Mouse (Mus musculus): ENCODE measurements around the gene Bub3. TPM values are rescaled to one million over a fixed set of nuclear protein-coding genes. Genes with fewer than 3 reads are reported as not detected.

Gene Bub3
- polyA plus RNA-seq, 1 experiment from 2014 or later, result 188 TPM

DNA sequence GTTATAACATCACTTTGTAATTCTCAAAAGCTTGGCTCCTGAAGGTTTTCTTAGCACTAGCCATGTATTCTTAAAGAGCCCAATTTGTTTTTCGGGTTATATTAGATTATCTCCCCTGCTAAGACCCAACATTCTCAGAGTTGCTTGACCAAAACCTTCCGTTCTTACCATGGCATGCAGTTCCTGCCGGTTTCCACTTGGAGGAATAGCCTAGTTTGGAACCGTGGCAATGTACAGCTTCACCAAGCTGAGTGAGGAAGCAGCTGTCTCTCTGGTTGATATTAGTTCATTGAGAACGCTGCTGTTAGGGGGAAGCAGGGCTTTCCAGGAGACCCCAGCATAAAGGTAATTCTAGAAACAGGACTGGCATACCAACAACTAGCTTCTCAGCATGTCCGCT lies 15.2 kb downstream of the Bub3 start:
- no peak overlapping the region for H3K27ac ChIP-seq
- ATAC-seq, result no peak
- WGBS, result 78% methylated on average over 6 of the region's 6 CpGs

DNA sequence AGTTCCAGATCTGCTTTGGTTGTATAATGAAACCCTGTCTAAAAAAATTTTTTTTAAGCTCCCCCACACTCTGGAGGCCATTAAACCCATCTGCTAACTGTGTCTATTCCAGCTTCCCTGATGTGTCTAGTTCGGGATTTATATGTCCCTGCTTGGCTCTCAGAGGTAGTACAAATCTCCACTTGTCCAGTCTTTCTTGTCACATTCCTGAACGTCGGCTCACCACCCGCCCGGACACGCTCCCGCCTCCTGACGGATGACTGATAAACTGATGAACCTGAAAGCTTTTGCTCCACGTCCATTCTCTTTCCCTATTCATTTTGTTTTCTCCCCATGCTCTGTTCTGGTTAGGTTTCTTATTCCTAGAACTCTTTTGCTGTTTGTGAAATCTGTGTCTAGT lies 22.2 kb downstream of the Bub3 start:
- Histone ChIP-seq H3K4me1 (replicated peaks) (no peaks in the 10 kb centered on the region), H3K9ac (no peak overlapping the region), H3K36me3 (no peaks in the 10 kb centered on the region), H3K9me3 (no peaks in the 10 kb centered on the region), H3K4me3 (replicated peaks) (no peak overlapping the region), H3K4me2 (replicated peaks) (no peak overlapping the region), H3K27me3 (replicated peaks) (no peaks in the 10 kb centered on the region), H3K27ac (no peak overlapping the region)
- no peak for ATAC-seq
- 44% methylated on average over 9 of the region's 9 CpGs for WGBS

More for the DNA sequence above, 15.2 kb downstream of the Bub3 start:
- Histone ChIP-seq H3K9ac (no peak overlapping the region), H3K27me3 (replicated peaks) (no peaks in the 10 kb centered on the region), H3K36me3 (peaks cover 17% of the 10 kb centered on the region), H3K9me3 (no peaks in the 10 kb centered on the region), H3K4me2 (replicated peaks) (no peak overlapping the region), H3K4me3 (replicated peaks) (no peak overlapping the region), H3K4me1 (replicated peaks) (no peaks in the 10 kb centered on the region)

DNA sequence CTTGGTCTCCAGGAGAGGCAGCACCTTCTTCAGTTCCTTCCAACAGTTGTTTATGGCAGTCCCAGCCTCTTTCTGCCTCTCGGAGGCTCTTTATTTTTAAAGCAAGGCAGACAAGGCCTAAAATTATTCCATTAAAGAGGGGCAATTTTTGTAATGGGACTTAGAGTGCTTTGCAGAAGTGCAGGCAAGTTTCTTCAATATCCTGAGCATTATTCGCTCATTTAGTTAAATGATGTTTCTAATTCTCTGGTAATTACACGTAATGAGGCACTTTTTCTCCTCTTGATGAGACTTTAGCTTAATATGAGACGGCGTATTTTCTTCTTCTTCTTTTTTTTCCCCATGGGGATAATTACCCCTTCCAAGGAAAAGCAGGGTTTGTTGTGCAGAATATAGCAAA lies 25.5 kb downstream of the Bub3 start:
- WGBS, result 83% methylated on average over 5 of the region's 5 CpGs
- H3K9ac ChIP-seq, result no peak overlapping the region

DNA sequence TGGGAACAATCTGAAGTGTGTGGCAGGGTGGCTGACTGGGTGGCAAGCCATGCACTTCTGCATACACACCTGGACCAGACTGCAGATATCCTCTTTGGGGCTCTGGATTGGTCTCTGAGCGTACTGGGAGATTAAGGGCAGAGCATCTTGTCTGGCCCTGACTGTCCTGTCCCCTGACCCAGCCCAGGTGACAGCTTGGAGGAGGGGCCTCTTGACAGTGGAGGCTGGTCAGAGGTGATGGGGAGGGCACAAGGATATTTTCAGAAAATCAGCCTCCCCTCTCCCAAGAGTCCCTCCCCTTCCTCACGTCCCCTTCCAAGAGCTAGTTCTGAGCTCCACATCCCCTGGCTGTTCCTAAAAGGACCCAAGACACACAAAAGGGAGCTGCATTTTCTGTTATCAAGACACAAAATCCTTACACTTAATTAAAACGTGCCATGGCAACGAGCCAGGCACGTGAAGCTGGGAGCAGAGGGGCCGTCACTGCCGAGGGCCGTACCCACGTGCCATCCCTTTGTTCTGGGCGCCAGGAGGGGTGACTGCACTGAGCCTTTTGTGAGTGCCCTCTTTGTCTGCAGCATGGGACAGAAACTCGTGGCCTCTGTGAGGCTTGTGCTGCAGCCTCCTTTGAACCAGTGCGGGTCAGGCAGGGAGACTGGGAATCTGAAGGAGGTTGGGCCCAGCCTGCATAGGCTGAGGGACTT lies 37.9 kb downstream of the Bub3 start:
- H3K4me1 ChIP-seq (replicated peaks), result no peaks in the 10 kb centered on the region
- H3K36me3 ChIP-seq, result no peaks in the 10 kb centered on the region
- no peak overlapping the region for H3K27ac ChIP-seq
- 19% methylated on average over 12 of the region's 12 CpGs for WGBS
- no peaks in the 10 kb centered on the region for H3K27me3 ChIP-seq (replicated peaks)
- ATAC-seq, result no peak
- no peak overlapping the region for H3K9ac ChIP-seq
- no peak overlapping the region for H3K4me2 ChIP-seq (replicated peaks)
- H3K4me3 ChIP-seq (replicated peaks), result no peak overlapping the region
- no peaks in the 10 kb centered on the region for H3K9me3 ChIP-seq

More for the DNA sequence above, 25.5 kb downstream of the Bub3 start:
- no peak for ATAC-seq
- Histone ChIP-seq H3K27me3 (replicated peaks) (no peaks in the 10 kb centered on the region), H3K4me3 (replicated peaks) (no peak overlapping the region), H3K4me1 (replicated peaks) (no peaks in the 10 kb centered on the region), H3K36me3 (no peaks in the 10 kb centered on the region), H3K27ac (no peak overlapping the region), H3K4me2 (replicated peaks) (no peak overlapping the region), H3K9me3 (no peaks in the 10 kb centered on the region)

DNA sequence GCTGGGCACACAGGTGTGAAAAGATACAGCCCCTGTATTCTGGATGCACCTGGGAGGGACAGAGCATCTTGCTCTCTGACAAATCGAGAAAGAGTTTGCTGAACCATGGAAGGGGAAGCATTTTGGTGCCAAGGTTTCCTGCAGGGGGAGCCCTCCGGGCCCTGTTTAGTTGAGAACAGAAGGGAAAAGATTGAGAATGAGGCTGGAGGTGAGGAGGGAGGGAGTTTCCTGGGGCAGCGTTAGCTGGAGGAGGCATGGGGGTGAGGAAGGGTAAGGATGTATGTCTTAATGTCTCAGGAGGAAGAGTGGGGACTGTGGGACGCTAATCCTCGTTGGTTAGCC lies 38.4 kb downstream of the Bub3 start:
- Histone ChIP-seq H3K9ac (no peak overlapping the region), H3K27me3 (replicated peaks) (no peaks in the 10 kb centered on the region), H3K36me3 (no peaks in the 10 kb centered on the region), H3K9me3 (no peaks in the 10 kb centered on the region), H3K4me3 (replicated peaks) (no peak overlapping the region), H3K27ac (no peak overlapping the region), H3K4me2 (replicated peaks) (no peak overlapping the region), H3K4me1 (replicated peaks) (no peaks in the 10 kb centered on the region)
- 9% methylated on average over 5 of the region's 5 CpGs for WGBS
- ATAC-seq, result no peak

DNA sequence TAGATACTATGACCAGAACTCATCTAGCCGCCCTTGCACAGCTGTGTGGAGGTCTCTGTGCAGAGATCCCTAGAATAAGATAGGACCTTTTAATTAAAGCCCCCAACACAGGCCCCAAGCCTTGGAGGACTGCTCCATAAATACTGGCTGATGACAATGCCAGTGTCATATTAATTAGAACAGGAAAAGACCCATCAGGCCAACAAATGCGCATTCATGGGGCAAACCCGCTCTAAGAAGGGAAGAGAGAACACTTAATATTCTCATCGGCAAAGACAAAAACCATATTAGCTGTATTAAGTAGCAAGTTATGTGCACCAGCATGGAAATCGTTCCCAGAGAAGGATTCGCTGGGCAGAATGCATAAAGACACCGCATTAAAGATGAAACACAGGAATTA lies 42.1 kb downstream of the Bub3 start:
- no peaks in the 10 kb centered on the region for H3K36me3 ChIP-seq
- no peak overlapping the region for H3K27ac ChIP-seq
- no peak for ATAC-seq
- H3K9me3 ChIP-seq, result no peaks in the 10 kb centered on the region
- no peak overlapping the region for H3K4me2 ChIP-seq (replicated peaks)
- no peak overlapping the region for H3K9ac ChIP-seq
- H3K27me3 ChIP-seq (replicated peaks), result no peaks in the 10 kb centered on the region
- no peaks in the 10 kb centered on the region for H3K4me1 ChIP-seq (replicated peaks)
- no peak overlapping the region for H3K4me3 ChIP-seq (replicated peaks)
- WGBS, result 80% methylated on average over 7 of the region's 7 CpGs

DNA sequence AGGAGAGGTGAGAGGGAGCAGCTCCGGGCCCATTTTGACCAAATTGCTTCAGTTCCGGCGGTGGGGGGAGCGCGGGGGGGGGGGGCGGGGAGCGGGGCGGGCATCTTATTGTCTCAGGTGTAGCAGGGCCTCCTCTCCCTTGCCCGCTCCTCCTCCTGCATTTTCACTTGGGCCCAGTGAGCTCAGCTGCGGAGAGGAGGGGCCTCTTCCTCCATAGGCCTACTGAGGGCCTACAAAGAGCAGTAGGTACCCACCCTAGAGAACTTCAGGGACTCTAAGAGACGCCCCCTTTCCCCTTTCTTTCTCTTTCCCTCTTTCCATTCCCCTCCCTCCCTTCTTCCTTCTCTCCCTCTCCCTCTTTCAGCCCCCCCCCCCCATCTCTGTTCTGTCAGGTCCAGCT lies 43.2 kb downstream of the Bub3 start:
- Histone ChIP-seq H3K4me3 (replicated peaks) (no peak overlapping the region), H3K36me3 (no peaks in the 10 kb centered on the region), H3K9ac (no peak overlapping the region), H3K4me1 (replicated peaks) (no peaks in the 10 kb centered on the region), H3K27me3 (replicated peaks) (no peaks in the 10 kb centered on the region), H3K9me3 (no peaks in the 10 kb centered on the region), H3K27ac (no peak overlapping the region), H3K4me2 (replicated peaks) (no peak overlapping the region)
- no peak for ATAC-seq
- 9% methylated on average over 11 of the region's 11 CpGs for WGBS

DNA sequence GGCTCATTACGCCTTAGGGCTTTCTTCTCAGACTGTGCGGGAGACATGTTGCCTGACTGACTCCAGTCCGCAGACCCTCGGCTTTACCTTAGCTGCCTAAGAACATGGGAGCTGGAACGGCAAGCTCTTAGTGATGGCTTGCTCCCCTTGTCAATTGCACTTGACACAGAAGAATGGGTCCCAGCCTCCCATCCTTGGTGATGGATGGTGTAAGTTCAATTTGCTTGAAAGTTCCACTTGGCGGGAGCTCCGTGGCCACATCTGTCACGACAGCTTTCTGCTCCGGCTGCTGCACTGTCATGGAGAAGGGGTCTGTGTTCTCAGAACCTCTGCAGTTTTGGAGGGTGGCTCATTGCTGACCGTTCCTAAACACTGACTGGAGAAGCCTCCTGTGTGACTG lies 44.9 kb downstream of the Bub3 start:
- Histone ChIP-seq H3K4me3 (replicated peaks) (no peak overlapping the region), H3K9me3 (no peaks in the 10 kb centered on the region), H3K27ac (no peak overlapping the region), H3K9ac (no peak overlapping the region), H3K4me1 (replicated peaks) (no peaks in the 10 kb centered on the region), H3K27me3 (replicated peaks) (no peaks in the 10 kb centered on the region), H3K36me3 (no peaks in the 10 kb centered on the region), H3K4me2 (replicated peaks) (no peak overlapping the region)
- 87% methylated on average over 10 of the region's 10 CpGs for WGBS
- ATAC-seq, result no peak

DNA sequence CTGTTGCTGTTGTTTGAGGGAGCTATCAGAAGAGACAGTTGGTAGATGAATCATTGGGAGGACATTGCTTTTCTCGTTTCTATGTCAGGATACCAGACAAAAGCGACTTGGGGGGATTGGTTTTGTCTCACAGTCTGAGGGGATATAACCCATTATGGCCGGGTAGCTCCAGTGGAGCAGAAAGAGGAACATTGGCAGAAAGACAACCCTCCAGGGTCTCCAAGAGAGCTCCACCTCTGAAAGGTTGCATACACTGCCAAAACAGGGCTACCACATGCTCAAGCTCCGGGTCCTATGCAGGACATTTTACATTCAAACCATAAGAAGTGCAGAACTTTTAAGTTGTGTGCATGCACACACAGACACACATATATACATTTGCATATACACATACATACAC lies 45.5 kb downstream of the Bub3 start:
- Histone ChIP-seq H3K9ac (no peak overlapping the region), H3K36me3 (no peaks in the 10 kb centered on the region), H3K4me1 (replicated peaks) (no peaks in the 10 kb centered on the region), H3K27ac (no peak overlapping the region), H3K9me3 (no peaks in the 10 kb centered on the region), H3K4me3 (replicated peaks) (no peak overlapping the region), H3K27me3 (replicated peaks) (no peaks in the 10 kb centered on the region), H3K4me2 (replicated peaks) (no peak overlapping the region)
- ATAC-seq, result no peak
- 67% methylated on average over 4 of the region's 4 CpGs for WGBS

DNA sequence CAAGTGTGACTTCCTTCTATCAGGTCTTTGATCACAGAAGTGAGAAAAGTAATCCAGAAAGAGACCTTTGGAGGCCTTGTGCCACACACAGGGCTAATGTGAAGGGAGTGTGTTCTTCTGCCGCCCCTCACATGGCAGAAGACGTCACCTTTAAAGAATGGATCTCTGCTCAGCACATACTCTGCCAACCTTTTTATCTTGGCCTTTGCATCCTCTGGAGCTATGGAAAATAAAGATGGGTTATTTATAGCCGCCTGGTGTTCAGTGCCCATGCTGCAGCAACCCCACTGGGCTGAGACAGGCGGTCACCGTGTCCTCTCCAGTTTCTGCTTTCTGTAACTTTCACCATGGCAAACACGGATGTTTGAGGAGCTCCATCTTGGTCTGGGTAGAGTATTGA lies 48.0 kb downstream of the Bub3 start:
- no peak for ATAC-seq

DNA sequence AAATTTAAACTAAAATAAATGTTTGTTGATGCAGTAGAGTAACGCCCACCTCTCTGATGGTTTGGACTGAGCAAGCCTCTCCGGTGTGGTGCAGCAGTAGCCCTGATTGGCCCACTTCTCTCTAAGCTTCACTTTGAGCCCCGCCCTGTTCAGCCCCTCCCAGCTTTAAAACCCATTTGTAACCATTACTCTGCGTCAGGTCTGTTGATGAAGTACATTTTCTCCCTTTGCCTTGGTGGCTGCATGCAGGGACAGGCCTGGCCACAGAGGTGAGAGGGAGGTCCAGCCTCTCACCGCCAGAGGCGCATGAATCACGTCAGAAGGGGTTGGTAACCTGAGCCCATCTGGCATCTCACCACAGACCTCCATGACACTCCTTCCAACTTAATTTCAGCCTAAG lies 49.7 kb downstream of the Bub3 start:
- H3K9ac ChIP-seq, result no peak overlapping the region
- H3K27ac ChIP-seq, result no peak overlapping the region
- WGBS, result 20% methylated on average over 7 of the region's 7 CpGs
- no peaks in the 10 kb centered on the region for H3K4me1 ChIP-seq (replicated peaks)
- H3K4me3 ChIP-seq (replicated peaks), result no peak overlapping the region
- no peaks in the 10 kb centered on the region for H3K27me3 ChIP-seq (replicated peaks)
- H3K9me3 ChIP-seq, result no peaks in the 10 kb centered on the region
- H3K4me2 ChIP-seq (replicated peaks), result no peak overlapping the region
- H3K36me3 ChIP-seq, result no peaks in the 10 kb centered on the region
- no peak for ATAC-seq

More for the DNA sequence above, 48.0 kb downstream of the Bub3 start:
- Histone ChIP-seq H3K4me2 (replicated peaks) (no peak overlapping the region), H3K27ac (no peak overlapping the region), H3K9me3 (no peaks in the 10 kb centered on the region), H3K9ac (no peak overlapping the region), H3K4me3 (replicated peaks) (no peak overlapping the region), H3K4me1 (replicated peaks) (no peaks in the 10 kb centered on the region), H3K27me3 (replicated peaks) (no peaks in the 10 kb centered on the region), H3K36me3 (no peaks in the 10 kb centered on the region)
- WGBS, result 90% methylated on average over 6 of the region's 6 CpGs
